Mouse (Mus musculus) stomach, embryonic 16.5 days (tissue): ENCODE data around the gene Pitpnm2. TPM values are rescaled to one million over a fixed set of nuclear protein-coding genes. Genes with fewer than 3 reads are reported as not detected.

Source experiments
- ATAC-seq: fragments of 200-750 bp; cut with Nextera tagmentation; 2 replicates; pipeline ENCODE4 v1.8.0; 2017; ENCODE audit warnings: moderate number of reproducible peaks, moderate TSS enrichment; ENCODE audit not compliant: insufficient read depth, low FRiP score
- H3K27ac ChIP-seq: fragments of 300-500 bp; sonication (generic); 2 replicates; pipeline ENCODE4 v1.5.1; 2014; ENCODE audit warnings: low read length
- H3K27me3 ChIP-seq: fragments of 300-500 bp; sonication (generic); 2 replicates; pipeline ENCODE4 v1.6.1; 2014; ENCODE audit warnings: low read length, control low read depth, mixed read lengths; ENCODE audit not compliant: control insufficient read depth, insufficient read depth
- H3K36me3 ChIP-seq: fragments of 300-500 bp; sonication (generic); 2 replicates; pipeline ENCODE4 v1.6.1; 2014; ENCODE audit warnings: low read length; ENCODE audit not compliant: control insufficient read depth, insufficient read depth
- H3K4me1 ChIP-seq: fragments of 300-500 bp; sonication (generic); 2 replicates; pipeline ENCODE4 v1.6.1; 2014; ENCODE audit warnings: low read length, control low read depth, mixed read lengths; ENCODE audit not compliant: control insufficient read depth, insufficient read depth
- H3K4me2 ChIP-seq: fragments of 300-500 bp; sonication (generic); 2 replicates; pipeline ENCODE4 v1.6.1; 2014; ENCODE audit warnings: low read depth, low read length, mixed read lengths
- H3K4me3 ChIP-seq: fragments of 300-500 bp; sonication (generic); replicated peaks from 2 replicates; pipeline ENCODE4 v1.5.1; 2014; ENCODE audit warnings: mild to moderate bottlenecking, low read length
- H3K9ac ChIP-seq: fragments of 300-500 bp; sonication (generic); 2 replicates; pipeline ENCODE4 v1.6.1; 2014; ENCODE audit warnings: low read length
- H3K9me3 ChIP-seq: fragments of 300-500 bp; sonication (generic); replicated peaks from 2 replicates; pipeline ENCODE4 v1.6.1; 2016; ENCODE audit warnings: low read length, control low read depth; ENCODE audit not compliant: control insufficient read depth
- WGBS: fragments of 180-500 bp; shearing (Covaris S2); extraction: QIAGEN DNeasy Blood & Tissue Kit; methylation state at CpG from one replicate; pipeline ENCODE4 v1.1.7; 2014; 5-methylcytosine and 5-hydroxymethylcytosine counted together
- polyA plus RNA-seq: library from polyadenylated mRNA; unstranded; fragments of >200 nt; fragmentation: Nextera tagmentation; extraction: Ambion mirVana; gene quantifications from 2 replicates; pipeline ENCODE4 v1.2.1, GENCODE M21; 2015

The Pitpnm2 gene
- polyA plus RNA-seq, 1 experiment from 2014 or later = 2.4 TPM

GRCm38 (mm10) chr5:124241686-124242444, 7.7 kb downstream of the Pitpnm2 start:
- Histone ChIP-seq H3K4me3 (no peak overlapping the region), H3K36me3 (peaks cover 5% of the 10 kb centered on the region; the same call in 1 of the 2 replicates), H3K4me1 (peaks cover 13% of the 10 kb centered on the region), H3K27ac (no peak overlapping the region), H3K27me3 (no peaks in the 10 kb centered on the region), H3K4me2 (no peak overlapping the region), H3K9ac (no peak overlapping the region), H3K9me3 (no peaks in the 10 kb centered on the region)
- WGBS = 40% methylated on average over 10 of the region's 10 CpGs
- no peak for ATAC-seq

- ATAC-seq = no peak
- peaks cover 13% of the 10 kb centered on the region for H3K4me1 ChIP-seq
- H3K4me3 ChIP-seq = no peak overlapping the region
- H3K9me3 ChIP-seq = no peaks in the 10 kb centered on the region
- 31% methylated on average over 22 of the region's 22 CpGs for WGBS
- peaks cover 5% of the 10 kb centered on the region; the same call in 1 of the 2 replicates for H3K36me3 ChIP-seq
- no peak overlapping the region for H3K4me2 ChIP-seq
- H3K9ac ChIP-seq = peak overlapping the region; percentile 44; the same call in 1 of the 2 replicates
- no peaks in the 10 kb centered on the region for H3K27me3 ChIP-seq
- no peak overlapping the region for H3K27ac ChIP-seq
Observed at GRCm38 (mm10) chr5:124240841-124241685, 8.5 kb downstream of the Pitpnm2 start.

- 72% methylated on average over 4 of the region's 4 CpGs for WGBS
- H3K4me2 ChIP-seq = no peak overlapping the region
- no peak overlapping the region for H3K4me3 ChIP-seq
- no peaks in the 10 kb centered on the region for H3K9me3 ChIP-seq
- H3K36me3 ChIP-seq = no peaks in the 10 kb centered on the region
- no peaks in the 10 kb centered on the region for H3K27me3 ChIP-seq
- no peak overlapping the region for H3K27ac ChIP-seq
- no peak overlapping the region for H3K9ac ChIP-seq
- H3K4me1 ChIP-seq = peaks cover 27% of the 10 kb centered on the region
- ATAC-seq = no peak
Observed at GRCm38 (mm10) chr5:124236180-124236579, 13.4 kb downstream of the Pitpnm2 start.

- H3K27ac ChIP-seq = peak overlapping the region; percentile 15; the same call in 1 of the 2 replicates
- no peaks in the 10 kb centered on the region for H3K27me3 ChIP-seq
- no peak overlapping the region for H3K9ac ChIP-seq
- H3K4me3 ChIP-seq = no peak overlapping the region
- no peak overlapping the region for H3K4me2 ChIP-seq
- H3K9me3 ChIP-seq = no peaks in the 10 kb centered on the region
- H3K36me3 ChIP-seq = no peaks in the 10 kb centered on the region
- no peak for ATAC-seq
- H3K4me1 ChIP-seq = peaks cover 22% of the 10 kb centered on the region
- WGBS = 89% methylated on average over 6 of the region's 6 CpGs
Observed at GRCm38 (mm10) chr5:124234778-124235177, 14.8 kb downstream of the Pitpnm2 start.

- WGBS = 51% methylated on average over 12 of the region's 12 CpGs
- Histone ChIP-seq H3K9me3 (no peaks in the 10 kb centered on the region), H3K27me3 (no peaks in the 10 kb centered on the region), H3K4me2 (no peak overlapping the region), H3K9ac (no peak overlapping the region), H3K4me3 (no peak overlapping the region), H3K36me3 (no peaks in the 10 kb centered on the region), H3K4me1 (peaks cover 22% of the 10 kb centered on the region), H3K27ac (peak overlapping the region; percentile 15; the same call in 1 of the 2 replicates)
- ATAC-seq = 0 out of 2 replicates have a peak, but pooled peaks have one; percentile 22
Observed at GRCm38 (mm10) chr5:124233874-124234661, 15.5 kb downstream of the Pitpnm2 start.

- Histone ChIP-seq H3K4me3 (no peak overlapping the region), H3K4me2 (no peak overlapping the region), H3K9ac (no peak overlapping the region), H3K9me3 (no peaks in the 10 kb centered on the region), H3K27ac (peak overlapping the region; percentile 36), H3K4me1 (peaks cover 22% of the 10 kb centered on the region), H3K36me3 (no peaks in the 10 kb centered on the region), H3K27me3 (no peaks in the 10 kb centered on the region)
- WGBS = 79% methylated on average over 8 of the region's 8 CpGs
- ATAC-seq = no peak
Observed at GRCm38 (mm10) chr5:124233144-124233465, 16.5 kb downstream of the Pitpnm2 start.

- peak overlapping the region; percentile 36 for H3K27ac ChIP-seq
- H3K36me3 ChIP-seq = no peaks in the 10 kb centered on the region
- no peak overlapping the region for H3K4me3 ChIP-seq
- no peaks in the 10 kb centered on the region for H3K9me3 ChIP-seq
- H3K27me3 ChIP-seq = no peaks in the 10 kb centered on the region
- no peak overlapping the region for H3K4me2 ChIP-seq
- H3K4me1 ChIP-seq = peaks cover 22% of the 10 kb centered on the region
- peak; percentile 65 for ATAC-seq
- 40% methylated on average over 18 of the region's 18 CpGs for WGBS
- H3K9ac ChIP-seq = no peak overlapping the region
Observed at GRCm38 (mm10) chr5:124232360-124233143, 17.0 kb downstream of the Pitpnm2 start.

GRCm38 (mm10) chr5:124230461-124230860, 19.1 kb downstream of the Pitpnm2 start:
- Histone ChIP-seq H3K27me3 (no peaks in the 10 kb centered on the region), H3K4me3 (no peak overlapping the region), H3K4me2 (no peak overlapping the region), H3K9ac (no peak overlapping the region), H3K4me1 (peaks cover 22% of the 10 kb centered on the region), H3K27ac (no peak overlapping the region), H3K9me3 (no peaks in the 10 kb centered on the region), H3K36me3 (no peaks in the 10 kb centered on the region)
- no peak for ATAC-seq
- WGBS = 73% methylated on average over 9 of the region's 9 CpGs
